Mouse (Mus musculus): ENCODE data around the gene Sart1.
"Not testable (repeated sequence)": the region's sequence is repeated elsewhere in the genome, so short reads cannot be mapped to it uniquely, and the experiment has no call there.

The Sart1 gene

DNA sequence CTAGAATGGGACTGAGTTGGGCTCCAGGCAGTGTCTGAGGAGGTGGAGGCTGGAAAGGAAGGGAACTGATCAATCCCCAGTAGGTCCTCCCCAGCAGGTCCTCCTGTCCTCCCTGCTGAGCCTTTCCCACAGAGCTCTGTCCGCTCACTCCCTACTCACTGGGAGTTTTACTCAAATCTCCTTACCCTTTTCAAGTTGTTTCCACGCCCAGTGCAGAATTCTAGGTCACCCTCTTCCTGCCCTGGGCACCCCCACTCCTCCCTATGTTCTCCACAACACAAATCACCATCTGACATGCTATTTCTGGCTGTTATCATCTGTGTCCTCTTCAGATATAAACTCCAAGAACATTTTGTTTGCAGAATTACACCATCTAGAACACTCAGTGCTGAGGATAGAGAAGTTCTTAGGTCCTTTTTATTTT lies 26.0 kb upstream of the Sart1 start:
- no peak for DNase-seq (ENCODE audit: low spot score in 2 of 2)

DNA sequence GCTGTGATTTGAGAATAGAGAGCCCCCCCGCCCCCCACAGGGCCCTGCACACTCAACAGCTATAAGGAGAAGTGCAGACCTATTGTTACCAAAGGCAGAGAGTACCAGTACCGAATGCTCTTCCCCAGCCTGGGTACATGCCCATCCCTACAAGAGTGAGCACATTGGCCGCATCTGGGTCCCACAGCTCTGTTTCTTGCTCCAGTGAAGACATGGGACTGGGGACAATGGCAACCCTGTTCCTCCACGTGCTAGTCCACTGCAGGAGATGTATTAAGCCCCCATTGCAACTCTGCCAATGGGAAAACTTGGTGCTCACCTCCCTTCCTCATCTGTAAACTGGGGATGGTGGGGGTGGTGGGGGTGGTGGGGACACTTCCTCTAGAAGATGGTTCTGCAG lies 25.3 kb upstream of the Sart1 start:
- DNase-seq (ENCODE audit: low spot score in 2 of 2), result no peak

DNA sequence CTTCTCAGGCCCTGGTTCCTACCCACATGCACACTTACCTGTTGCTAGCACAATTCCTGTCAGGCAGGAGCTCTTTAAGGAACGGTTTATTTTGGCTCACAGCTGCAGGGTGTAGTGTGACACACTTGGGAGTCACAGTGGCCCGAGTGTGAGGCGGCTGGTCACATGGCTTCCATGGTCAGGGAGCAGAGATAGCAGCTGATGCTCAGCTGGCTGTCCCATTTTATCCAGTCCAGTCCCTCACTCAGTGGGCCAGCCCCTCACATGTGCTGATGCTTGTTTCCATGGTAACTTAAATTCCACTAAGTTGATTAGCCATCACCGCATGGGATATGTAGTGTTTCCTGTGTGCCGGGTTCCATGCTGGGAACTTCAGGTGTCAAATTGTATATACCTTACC lies 23.5 kb upstream of the Sart1 start:
- DNase-seq (ENCODE audit: low spot score in 2 of 2), result no peak

DNA sequence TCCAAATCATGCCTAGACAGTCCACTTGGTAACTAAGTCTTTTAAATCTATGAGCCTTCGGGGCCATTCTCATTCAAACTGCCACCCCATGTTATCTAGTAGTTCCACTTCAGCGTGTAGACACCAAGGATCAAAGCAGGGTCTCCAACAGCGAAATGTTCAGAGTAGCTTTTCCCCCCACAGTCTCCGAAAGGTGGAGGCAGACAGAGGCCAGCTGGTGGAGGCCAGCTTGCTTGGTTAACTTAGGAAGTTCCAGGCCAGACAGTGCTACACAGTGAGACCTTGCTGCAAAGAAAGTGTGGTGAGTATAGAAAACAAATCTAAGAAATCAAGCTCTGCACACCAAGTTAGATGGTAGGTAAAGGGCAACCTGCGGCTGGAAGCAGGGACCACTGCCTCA lies 22.1 kb upstream of the Sart1 start:
- DNase-seq (ENCODE audit: low spot score in 2 of 2), result no peak

DNA sequence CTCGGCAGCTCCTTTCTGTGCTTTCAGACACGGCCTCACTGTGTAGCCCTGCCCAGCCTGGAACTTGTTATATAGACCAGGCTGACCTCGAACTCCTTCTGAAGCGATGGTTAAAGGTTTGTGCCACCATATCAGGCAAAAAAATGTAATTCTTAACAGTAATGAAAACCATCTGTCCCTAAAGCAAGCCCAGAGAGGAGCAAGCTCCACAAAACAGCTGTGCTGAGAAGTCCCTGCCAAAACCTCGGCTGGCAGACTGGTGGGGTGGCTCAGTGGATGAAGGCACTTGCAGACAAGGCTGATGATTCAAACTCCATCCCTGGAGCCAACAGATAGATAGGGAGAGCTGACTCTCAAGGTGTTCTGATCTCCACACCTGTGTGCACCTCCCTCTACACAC lies 20.6 kb upstream of the Sart1 start:
- DNase-seq (ENCODE audit: low spot score in 2 of 2), result no peak

DNA sequence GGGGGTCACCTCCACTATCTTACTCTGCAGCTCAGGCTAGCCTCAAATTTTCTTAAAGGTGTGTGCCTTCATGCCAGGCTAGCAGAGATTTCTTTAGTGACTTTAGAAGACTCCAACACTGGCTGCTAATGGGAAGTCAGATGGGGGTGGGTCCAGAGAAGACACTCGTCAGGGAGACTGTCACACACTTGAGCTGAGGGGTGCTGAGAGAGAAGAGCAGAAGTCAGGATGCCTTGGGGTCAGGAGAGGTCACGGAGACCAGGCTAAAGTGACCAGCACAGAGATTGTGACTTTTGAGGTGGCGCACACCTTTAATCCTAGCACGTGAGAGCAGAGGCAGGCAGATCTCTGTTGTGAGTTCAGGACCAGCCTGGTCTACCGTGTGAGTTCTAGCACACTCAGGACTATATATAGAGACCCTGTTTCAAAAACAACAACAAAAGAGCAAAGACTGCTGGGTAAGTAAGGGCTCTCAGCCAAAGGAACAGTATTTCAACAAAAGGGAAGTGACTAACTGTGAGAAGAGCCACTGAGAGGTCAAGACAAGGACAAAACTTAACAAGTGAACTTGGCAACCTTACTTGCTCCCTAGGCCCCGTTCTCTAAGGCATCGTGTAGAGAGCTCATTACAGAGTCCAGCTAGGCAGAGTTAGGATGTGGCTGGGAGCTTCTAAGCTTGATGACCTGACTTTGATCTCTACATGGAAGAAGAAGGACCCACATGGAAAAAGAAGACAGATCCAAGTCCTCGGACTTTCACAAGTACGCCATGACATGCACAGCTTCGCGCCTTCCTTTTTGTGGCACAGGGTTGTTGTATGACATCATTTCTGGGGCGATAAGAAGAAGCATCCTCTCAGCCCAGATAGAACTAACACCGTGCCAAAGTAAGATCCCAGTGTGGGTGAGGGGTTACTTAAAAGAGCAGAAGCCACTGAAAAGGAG lies 19.8 kb upstream of the Sart1 start:
- no peak for DNase-seq (ENCODE audit: low spot score in 2 of 2)

DNA sequence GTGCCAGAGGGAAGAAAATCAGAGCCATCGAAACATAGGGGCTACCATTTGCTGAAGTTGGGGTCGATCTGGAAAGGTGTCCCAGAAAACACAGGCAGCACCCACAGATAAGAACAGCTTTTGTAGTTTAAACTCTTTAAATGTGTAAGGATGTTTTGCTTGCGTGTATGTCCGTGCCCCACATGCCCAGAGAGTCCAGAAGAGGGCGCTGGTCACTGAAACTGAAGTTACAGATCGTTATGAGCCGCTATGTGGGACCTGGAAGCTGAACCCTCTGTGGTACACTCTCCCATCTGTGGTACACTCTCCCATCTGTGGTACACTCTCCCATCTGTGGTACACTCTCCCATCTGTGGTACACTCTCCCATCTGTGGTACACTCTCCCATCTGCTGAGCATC lies 18.6 kb upstream of the Sart1 start:
- peak in 1 of 2 experiments; percentile 54 for DNase-seq (ENCODE audit: low spot score in 2 of 2)

DNA sequence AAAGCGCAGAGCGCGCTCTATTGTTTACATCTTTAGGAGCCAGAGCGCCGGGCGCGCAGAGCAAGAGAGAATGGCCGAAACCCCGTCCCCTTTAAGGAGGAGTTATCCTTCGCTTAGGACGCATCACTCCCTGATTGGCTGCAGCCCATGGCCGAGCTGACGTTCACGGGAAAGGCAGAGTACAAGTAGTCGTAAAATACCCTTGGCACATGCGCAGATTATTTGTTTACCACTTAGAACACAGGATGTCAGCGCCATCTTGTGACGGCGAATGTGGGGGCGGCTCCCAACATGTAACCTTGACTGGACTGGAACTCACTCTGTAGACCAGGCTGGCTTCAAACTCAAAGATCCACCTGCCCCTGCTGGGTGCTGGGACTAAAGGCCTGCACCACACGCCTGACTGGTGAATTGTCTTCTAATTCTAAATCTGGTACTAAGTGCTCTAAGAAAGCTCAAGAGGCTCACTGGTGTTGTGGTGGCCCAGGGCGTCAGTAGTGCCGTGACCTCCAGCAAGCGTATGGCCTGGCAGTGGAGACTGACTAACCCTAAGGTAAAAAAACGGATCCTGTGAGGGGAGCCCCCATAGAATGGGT lies 18.1 kb upstream of the Sart1 start:
- peak in 1 of 2 experiments; percentile 60 for DNase-seq (ENCODE audit: low spot score in 2 of 2)

DNA sequence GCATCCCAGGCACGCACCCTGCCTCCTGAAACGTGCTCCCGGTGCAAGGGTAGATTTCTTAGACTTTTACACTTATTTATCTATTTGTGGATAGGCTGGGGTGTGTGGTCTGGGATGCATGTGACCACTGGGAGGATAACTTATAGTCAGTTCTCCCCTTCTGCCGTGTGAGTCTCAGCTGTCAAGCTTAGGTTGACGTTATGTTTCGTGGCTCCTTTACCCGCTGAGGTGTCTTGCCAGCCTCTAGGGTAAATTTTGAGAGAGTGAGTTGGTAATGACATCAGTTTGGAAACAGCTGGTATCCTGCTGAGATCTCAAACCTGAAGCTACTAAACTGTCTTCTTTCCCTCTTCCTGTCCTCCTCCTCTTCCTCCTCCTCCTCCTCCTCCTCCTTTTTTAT lies 17.4 kb upstream of the Sart1 start:
- DNase-seq (ENCODE audit: low spot score in 2 of 2), result no peak

DNA sequence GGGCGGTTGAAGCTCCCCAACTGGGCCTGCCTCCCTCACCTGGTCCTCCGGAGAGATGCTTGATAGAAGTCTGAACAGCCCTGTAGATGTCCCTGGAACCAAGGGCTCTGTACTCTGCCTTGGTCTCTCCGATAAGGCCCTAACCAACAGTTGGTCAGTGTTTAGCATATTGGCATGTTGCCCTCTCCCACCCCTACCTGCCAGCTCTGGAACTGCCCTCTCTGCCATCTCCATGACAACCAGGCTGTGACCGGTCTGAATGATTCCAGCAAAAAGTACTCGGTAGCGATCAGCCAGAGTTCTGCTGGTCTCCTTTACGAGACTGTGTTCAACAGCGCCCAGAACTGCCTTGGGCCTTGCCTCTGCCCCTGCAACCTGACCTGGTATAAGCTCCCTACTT lies 13.8 kb upstream of the Sart1 start, which contains the start of gene Tsga10ip:
Gene Tsga10ip (minus strand): TSS at position 234 of the 400 bp plus-strand sequence.
- DNase-seq (ENCODE audit: low spot score in 2 of 2), result no peak

DNA sequence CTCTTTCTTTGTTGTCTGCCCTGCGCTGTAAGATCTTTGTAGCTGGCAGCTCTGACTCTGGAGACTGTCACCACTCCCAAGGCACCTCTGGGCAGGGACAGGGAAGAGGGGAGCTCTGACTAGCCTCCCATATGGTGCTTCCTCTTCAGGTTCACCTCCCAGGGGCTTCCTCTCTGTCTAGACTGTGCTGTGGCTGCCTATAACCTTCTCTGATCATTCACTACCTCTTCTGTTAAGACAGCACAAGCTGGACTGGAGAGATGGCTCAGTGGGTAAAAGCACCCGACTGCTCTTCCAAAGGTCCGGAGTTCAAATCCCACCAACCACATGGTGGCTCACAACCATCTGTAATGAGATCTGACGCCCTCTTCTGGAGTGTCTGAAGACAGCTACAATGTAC lies 12.6 kb upstream of the Sart1 start:
- not testable (repeated sequence) for DNase-seq (ENCODE audit: low spot score in 2 of 2)

DNA sequence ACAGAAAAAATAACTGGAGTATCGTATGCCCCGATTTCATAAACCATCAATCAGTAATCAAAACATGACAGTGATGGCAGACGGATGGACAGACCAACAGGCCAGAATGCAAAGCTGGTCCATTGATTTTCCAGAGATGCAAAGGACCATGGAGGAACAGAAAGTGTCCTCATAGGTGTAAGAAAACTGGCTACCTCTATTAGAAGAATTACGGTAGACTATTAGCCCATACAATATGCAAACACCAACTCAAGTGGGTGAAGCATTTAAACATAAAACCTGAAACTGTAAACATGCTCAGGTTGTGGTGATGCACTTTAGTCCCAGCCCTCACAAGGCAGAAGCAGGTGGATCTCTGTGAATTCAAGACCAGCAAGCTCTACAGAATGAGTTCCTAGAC lies 6.9 kb upstream of the Sart1 start:
- DNase-seq (ENCODE audit: low spot score in 2 of 2), result no peak

DNA sequence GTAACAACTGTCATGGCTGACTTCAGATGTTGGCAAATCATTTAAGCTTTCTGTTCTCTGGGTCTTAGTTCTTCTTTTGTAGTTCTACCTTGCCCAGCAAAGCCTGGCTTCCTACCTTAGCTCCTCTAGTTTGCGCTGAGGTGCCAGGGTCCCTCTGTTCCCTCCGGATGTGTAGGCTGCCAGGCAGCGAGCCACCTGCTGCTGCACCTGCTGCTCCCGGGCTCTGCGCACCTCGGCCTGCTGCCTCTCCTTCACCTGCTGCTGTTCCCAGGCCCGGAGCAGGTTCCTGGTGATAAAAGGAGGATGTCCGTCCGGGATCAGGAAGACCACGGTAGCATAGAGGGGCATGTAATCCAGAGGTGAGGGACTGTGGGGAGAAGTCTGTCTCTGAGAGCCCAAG lies 5.7 kb upstream of the Sart1 start:
- no peak for DNase-seq (ENCODE audit: low spot score in 2 of 2)

DNA sequence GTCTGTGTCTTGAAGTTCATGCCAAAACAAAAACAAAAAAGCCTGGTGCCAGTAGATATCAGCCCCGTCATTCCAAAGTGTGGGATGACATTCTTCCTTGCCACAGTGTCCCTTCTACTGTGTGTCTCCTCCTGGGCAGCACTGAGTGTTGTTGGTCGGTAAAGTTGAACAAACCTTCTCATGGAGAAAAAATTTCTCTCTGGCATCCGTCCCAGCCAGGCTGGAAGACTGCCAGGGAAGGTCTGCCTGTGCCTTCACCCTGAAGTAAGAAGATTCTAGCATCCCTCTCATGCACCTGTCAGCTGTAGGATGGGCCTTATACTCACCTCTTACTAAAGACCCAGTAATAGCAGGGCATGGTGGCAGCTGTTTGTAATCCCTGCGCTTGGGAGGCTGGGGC lies 4.4 kb upstream of the Sart1 start:
- DNase-seq (ENCODE audit: low spot score in 2 of 2), result no peak

DNA sequence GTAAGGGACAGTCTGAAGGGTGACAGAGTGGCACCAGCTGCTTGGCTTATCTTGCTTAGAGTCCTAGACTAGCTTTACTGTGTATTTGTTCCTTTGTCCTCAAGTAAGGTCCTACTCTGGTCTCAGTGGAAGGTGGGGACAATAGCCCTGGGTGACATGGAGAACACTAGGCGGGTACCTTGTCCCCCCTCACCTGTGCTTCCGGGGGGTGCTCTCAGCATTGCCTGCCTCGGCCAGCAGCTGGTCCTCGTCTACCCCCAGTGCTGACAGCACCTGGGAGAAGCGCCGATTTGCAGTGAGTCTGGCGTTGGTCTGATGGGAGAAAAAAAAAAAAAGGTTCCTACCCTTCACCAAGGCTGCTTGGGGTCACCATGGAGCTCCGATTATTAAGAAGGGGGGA lies 1.9 kb upstream of the Sart1 start:
- no peak for DNase-seq (ENCODE audit: low spot score in 2 of 2)

DNA sequence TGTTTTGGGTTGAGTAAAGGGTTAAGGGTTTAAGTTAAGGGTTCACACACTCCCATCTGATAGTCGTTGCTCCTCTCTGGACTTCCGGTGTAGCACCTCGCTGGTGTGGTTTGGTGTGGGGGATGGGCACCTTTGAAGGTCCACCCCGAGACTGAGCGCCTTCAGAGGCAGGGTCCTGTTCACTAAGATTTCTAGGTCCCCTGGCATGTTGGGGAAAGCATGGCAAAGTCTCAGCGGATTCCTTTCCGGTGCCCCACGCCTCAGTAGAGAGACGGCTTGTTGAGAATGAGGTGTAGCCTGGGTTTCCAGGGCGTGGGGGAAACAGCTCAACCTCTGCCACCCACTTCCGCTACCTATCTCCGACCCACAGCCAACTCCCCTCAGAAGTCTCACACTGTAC lies 1.1 kb upstream of the Sart1 start:
- no peak for DNase-seq (ENCODE audit: low spot score in 2 of 2)

DNA sequence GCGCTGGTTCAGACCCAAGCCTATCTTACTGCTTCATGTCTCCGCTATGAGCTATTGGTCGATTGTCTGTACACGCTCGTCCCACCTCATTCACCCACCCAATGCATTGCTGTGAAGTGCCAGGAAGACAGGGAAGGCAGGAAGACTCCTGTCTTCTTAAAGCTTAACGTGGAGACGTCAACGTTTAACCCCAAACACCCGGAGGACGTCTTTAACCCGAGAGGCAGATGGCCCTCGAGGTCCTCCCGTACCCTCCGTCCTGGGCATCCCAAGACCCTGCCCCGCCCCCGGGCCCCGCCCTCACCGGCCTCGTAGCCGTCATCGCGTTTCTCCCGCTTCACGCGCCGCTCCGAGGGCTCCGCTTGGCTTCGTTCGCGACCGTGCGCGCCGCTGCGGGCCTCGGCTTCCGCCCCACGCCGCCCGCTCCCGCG lies 477 bp downstream of the Sart1 start:
- DNase-seq (ENCODE audit: low spot score in 2 of 2), result peak in 1 of 2 experiments; percentile 14

DNA sequence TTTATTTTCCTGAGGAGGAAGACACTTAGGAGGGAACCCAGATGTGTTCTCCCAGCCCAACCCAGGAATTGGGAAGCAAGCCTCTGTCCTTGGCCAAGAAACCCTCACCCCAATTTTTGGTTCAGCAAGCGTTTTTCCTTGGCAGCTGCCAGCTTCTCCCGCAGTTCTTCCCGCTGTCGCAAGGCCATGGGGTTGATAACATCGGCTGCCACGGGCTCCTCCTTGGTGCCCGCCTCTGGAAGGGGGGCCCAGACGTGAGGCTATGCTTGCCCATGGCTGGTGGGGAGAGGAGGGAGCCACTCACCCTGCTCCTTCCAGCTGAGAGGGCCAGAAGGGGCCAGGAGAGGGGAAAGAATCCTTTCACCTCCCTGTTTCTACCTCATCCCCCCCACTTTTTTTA lies 3.8 kb downstream of the Sart1 start:
- no peak for DNase-seq (ENCODE audit: low spot score in 2 of 2)

DNA sequence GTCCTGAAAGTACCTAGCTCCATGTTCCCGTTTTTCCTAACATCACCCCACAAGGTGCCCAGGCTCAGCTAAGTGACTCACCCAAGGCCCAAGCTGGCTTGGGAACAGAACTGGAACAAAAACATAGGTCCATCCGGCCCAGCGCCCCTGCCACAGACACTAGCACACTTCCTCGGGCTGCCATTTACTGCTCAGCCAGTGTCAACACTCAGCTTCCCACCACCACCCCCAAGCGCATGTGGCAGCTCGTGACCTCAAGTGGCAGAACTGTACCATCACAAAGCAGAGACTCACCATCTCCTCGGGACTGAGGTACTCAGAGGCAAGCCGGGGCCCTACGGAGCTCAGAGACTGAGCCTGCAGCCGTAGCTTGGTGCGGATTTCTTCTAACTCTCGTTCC lies 5.2 kb downstream of the Sart1 start:
- no peak for DNase-seq (ENCODE audit: low spot score in 2 of 2)

DNA sequence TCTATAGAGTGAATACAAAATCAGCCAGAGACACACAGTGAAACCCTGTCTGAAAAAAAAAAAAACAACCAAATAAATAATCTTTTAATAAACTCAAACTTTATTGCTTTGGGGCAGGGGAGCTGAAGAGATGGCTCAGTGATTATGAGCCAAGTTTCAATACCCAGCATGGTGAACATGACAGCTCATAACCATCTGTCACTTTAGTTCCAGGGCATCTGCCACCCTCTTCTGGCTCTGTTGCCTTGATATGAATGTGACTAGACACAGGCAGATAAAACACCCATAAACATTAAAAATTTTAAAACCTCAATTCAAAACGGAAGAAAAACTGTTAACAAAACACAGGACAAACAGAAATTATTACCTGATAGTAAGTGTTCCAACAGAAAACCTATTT lies 11.1 kb downstream of the Sart1 start:
- DNase-seq (ENCODE audit: low spot score in 2 of 2), result no peak

DNA sequence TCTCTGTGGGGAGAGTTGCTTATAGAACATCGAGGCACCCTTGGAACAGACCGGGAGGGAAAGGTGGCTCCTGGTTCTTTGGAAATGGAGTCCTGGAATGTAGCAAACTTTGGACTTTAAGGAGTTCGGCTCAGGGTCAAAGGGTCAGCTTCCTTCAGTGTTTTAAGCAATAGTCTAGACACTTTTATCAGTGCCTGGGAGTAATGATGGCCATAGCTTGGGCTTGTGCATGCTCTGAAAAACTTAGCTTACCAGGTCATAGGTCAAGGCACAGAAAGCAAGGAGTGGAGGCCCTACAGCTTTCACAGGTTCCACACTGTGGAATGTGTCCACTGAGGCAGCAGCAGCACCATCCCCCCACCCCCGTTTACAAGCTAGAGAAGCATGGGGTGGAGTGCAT lies 13.8 kb downstream of the Sart1 start:
- DNase-seq (ENCODE audit: low spot score in 2 of 2), result no peak

DNA sequence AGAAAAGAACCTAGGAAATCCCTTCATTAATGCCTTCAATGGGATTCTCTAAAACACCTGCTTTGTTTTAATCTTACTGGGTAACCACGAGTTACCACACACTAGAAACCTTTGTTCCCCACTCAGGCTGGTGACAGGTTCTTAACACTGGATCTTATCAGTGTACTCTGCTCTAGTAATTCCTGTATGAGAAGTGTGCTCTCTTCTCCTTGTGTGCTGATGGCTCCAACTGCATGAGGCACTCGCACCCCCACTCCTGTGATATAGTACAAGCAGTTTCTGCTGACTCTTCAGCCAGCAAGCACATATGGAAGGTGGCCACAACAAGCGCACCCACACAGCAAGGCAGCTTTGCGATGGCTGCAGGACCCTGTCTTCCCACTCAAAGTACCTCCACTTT lies 14.3 kb downstream of the Sart1 start:
- DNase-seq (ENCODE audit: low spot score in 2 of 2), result peak in 1 of 2 experiments; percentile 8

DNA sequence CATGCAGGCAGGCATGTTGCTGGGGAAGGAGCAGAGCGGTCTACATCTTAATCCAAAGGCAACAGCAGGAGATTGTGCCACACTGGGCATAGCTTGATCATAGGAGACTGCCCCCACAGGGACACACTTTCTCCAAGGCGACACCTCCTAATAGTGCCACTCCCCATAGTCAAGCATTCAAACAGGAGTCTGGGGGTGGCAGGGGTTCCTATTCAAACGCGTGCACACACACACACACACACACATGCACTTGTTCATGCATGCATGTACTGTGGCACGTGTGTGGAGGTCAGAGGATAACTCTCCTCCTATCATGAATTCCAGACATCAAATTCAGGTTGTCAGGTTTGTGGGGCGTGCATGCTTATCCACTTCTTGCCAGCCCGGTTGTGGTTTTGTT lies 15.8 kb downstream of the Sart1 start:
- no peak for DNase-seq (ENCODE audit: low spot score in 2 of 2)
